Mouse (Mus musculus) olfactory bulb, adult 2 months (tissue): ENCODE results near the gene Zdhhc19.

Experiments
- CTCF ChIP-seq: fragments of 200-500 bp; IDR thresholded peaks from 2 replicates; pipeline ENCODE4 v1.5.1; 2012; ENCODE audit warnings: low read depth, mild to moderate bottlenecking, low read length, moderate library complexity; ENCODE audit not compliant: insufficient read depth
- POLR2A ChIP-seq: fragments of 200-500 bp; IDR thresholded peaks from 2 replicates; pipeline ENCODE4 v1.6.1; 2012; ENCODE audit warnings: mild to moderate bottlenecking, low read depth, low read length, moderate library complexity; ENCODE audit not compliant: insufficient read depth

- TF ChIP-seq CTCF (no peak), POLR2A (no peak)
Observed at GRCm38 (mm10) chr16:32517785-32518481, 21.9 kb downstream of the Zdhhc19 start.
